Mouse (Mus musculus): Measurements from ENCODE around the gene Cenps.
"Not testable (repeated sequence)": the region's sequence is repeated elsewhere in the genome, so short reads cannot be mapped to it uniquely, and the experiment has no call there.

Cenps gene

GRCm38 (mm10) chr4:149119978-149120562 is 17.4 kb downstream of the Cenps start:
- DNase-seq (ENCODE audit: low spot score): not testable (repeated sequence)

- peak; percentile 83 for DNase-seq (ENCODE audit: low spot score)
Measured at GRCm38 (mm10) chr4:149103875-149104561, 33.4 kb downstream of the Cenps start, which contains the start of gene Dffa. Gene Dffa, plus strand, starts transcription at chr4:149104146.

- no peak for DNase-seq (ENCODE audit: low spot score)
Measured at GRCm38 (mm10) chr4:149101456-149101855, 36.0 kb downstream of the Cenps start.

GRCm38 (mm10) chr4:149100449-149100848 is 37.0 kb downstream of the Cenps start:
- DNase-seq (ENCODE audit: low spot score): not testable (repeated sequence)

- DNase-seq (ENCODE audit: low spot score): peak; percentile 78
Measured at GRCm38 (mm10) chr4:149099369-149100017, 37.9 kb downstream of the Cenps start, which contains the start of gene Pex14. Gene Pex14, minus strand, starts transcription at chr4:149099876.

- DNase-seq (ENCODE audit: low spot score): no peak
Measured at GRCm38 (mm10) chr4:149098571-149098970, 38.9 kb downstream of the Cenps start.

GRCm38 (mm10) chr4:149097956-149098355 is 39.5 kb downstream of the Cenps start:
- no peak for DNase-seq (ENCODE audit: low spot score)

- no peak for DNase-seq (ENCODE audit: low spot score)
Measured at GRCm38 (mm10) chr4:149091364-149091763, 46.1 kb downstream of the Cenps start.

GRCm38 (mm10) chr4:149085381-149085780 is 52.0 kb downstream of the Cenps start:
- no peak for DNase-seq (ENCODE audit: low spot score)

GRCm38 (mm10) chr4:149081528-149081927 is 55.9 kb downstream of the Cenps start:
- DNase-seq (ENCODE audit: low spot score): no peak

GRCm38 (mm10) chr4:149080111-149080510 is 57.3 kb downstream of the Cenps start:
- no peak for DNase-seq (ENCODE audit: low spot score)

GRCm38 (mm10) chr4:149079629-149080028 is 57.8 kb downstream of the Cenps start:
- no peak for DNase-seq (ENCODE audit: low spot score)

- DNase-seq (ENCODE audit: low spot score): no peak
Measured at GRCm38 (mm10) chr4:149078261-149078660, 59.2 kb downstream of the Cenps start.

All from spleen, adult 12 weeks (tissue).